Mouse (Mus musculus): ENCODE measurements around the gene Nfix.
A peak's percentile ranks its signal among the peaks of the same experiment; 100 is the strongest.

DNA sequence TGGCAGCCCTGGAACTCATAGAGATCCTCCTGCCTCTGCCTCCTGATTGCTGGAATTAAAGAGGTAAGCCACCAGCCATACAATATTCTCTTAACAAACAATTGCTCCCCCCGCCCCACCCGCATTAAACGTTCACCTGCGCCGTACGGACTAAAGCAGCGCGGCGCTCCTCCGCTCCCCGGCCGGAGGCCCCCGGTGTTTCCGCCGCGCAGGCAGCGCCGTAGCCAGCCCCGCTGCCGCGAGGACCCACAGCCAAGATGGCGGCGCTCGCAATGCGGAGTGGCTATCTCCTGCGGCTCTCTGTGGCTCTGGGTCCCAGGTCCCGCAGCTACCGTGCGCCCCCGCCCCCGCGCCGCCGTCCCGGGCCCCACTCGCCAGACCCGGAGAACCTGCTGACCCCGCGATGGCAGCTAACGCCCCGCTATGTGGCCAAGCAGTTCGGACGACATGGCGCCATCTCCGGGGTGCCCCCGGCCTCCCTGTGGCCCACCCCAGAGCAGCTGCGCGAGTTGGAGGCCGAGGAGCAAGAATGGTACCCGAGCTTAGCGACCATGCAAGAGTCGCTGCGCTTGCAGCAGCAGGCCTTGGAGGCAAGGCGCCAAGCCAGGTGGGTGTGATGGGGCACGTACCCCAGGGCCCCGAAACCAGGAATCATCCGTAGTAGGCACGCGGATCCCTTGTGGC lies 32.0 kb upstream of the Nfix start:
- TF ChIP-seq POLR2A (IDR thresholded peaks at IDR 0.05; ENCODE audit: insufficient read depth, low read depth, low read length) (peak; percentile 92), CTCF (IDR thresholded peaks at IDR 0.05; ENCODE audit: insufficient read depth, low read depth, low read length) (no peak)

All from olfactory bulb, adult 2 months (tissue).